Comparison of ENCODE assay signal across 27 mouse cellular contexts in genomic region chr1:36306120-36306519, GRCm38 (mm10). TPM values are rescaled to one million over a fixed set of nuclear protein-coding genes. Genes with fewer than 3 reads are reported as not detected.
DNase-seq lines count a peak whose midpoint lies in the region; ATAC-seq lines count a peak whose summit lies in the region.
"Had no signal": no experiment of that assay in that cellular context is flagged by ENCODE, and none has a peak within 500 bp of the region (broad histone marks: within the 10 kb centered on the region; RNA-seq: fewer than 3 reads in every experiment).

No protein-coding gene starts in this region.

- peak; percentile 39 for DNase-seq in cerebellum, adult 9-10 months
- DNase-seq in cerebellum, adult 11 months = no peak
- DNase-seq in heart, adult 11 months = peak; percentile 86
- no peak for DNase-seq in heart, embryonic 10.5 days (ENCODE audit: low spot score)
- peak; percentile 84 for DNase-seq in fat pad, adult 2 months (ENCODE audit: extremely low read depth, low read depth, low spot score)
- no peak for DNase-seq in kidney, adult 11 months
- DNase-seq: adrenal gland, adult 2 months; adrenal gland, postnatal 36 days; B cell, adult 2 months; cerebellum, postnatal 14 days; forebrain, postnatal 0 days; gastrocnemius, postnatal 36 days; heart, adult 18-20 months; heart, postnatal 14 days; heart, postnatal 4 days; kidney, adult 2 months had no signal

- peaks cover 50% of the 10 kb centered on the region for H3K27me3 ChIP-seq in heart, embryonic 10.5 days (ENCODE audit: insufficient read depth, poor library complexity, severe bottlenecking)

- WGBS in heart, embryonic 10.5 days = 82% methylated on average over 6 of the region's 6 CpGs

- no peak overlapping the region for H3K27ac ChIP-seq in heart, embryonic 10.5 days
- H3K27ac ChIP-seq: embryonic facial prominence, embryonic 12.5 days; embryonic facial prominence, embryonic 15.5 days; forebrain, embryonic 10.5 days; forebrain, embryonic 13.5 days; heart, embryonic 13.5 days; hindbrain, embryonic 14.5 days; hindbrain, postnatal 0 days had no signal

- H3K9me3 ChIP-seq in heart, embryonic 10.5 days = no peaks in the 10 kb centered on the region
- H3K9me3 ChIP-seq: embryonic facial prominence, embryonic 12.5 days; embryonic facial prominence, embryonic 15.5 days; forebrain, embryonic 10.5 days; forebrain, embryonic 13.5 days; heart, embryonic 13.5 days had no signal

- H3K36me3 ChIP-seq in heart, embryonic 10.5 days = no peaks in the 10 kb centered on the region
- H3K36me3 ChIP-seq: embryonic facial prominence, embryonic 12.5 days; embryonic facial prominence, embryonic 15.5 days; forebrain, embryonic 10.5 days; heart, embryonic 13.5 days had no signal

- no peak overlapping the region for H3K4me3 ChIP-seq in heart, embryonic 10.5 days
- H3K4me3 ChIP-seq: embryonic facial prominence, embryonic 12.5 days; embryonic facial prominence, embryonic 15.5 days; erythroblast, embryonic 14.5 days; forebrain, embryonic 10.5 days; forebrain, embryonic 13.5 days; heart, embryonic 13.5 days had no signal

- H3K4me1 ChIP-seq in heart, embryonic 10.5 days = peaks cover 31% of the 10 kb centered on the region

- ATAC-seq in erythroblast, adult 5-6 weeks (replicated peaks; ENCODE audit: low FRiP score, poor library complexity, severe bottlenecking) = no peak
- ATAC-seq: forebrain, embryonic 13.5 days; forebrain, postnatal 0 days; hindbrain, postnatal 0 days; inflammation-experienced regulatory T-cells, adult 6 months; intestine, embryonic 16.5 days had no signal

RNA-seq across cellular contexts. Expression of gene Arid5a, which starts 1.4 kb away (rescaled TPM):
- 5.3 and 6.7 TPM in 2 replicates for polyA plus RNA-seq in heart, embryonic 10.5 days (2016; fragmentation: Nextera tagmentation; extraction: Ambion mirVana)
- total RNA-seq in erythroblast, adult 5-6 weeks (2015; ENCODE audit: low replicate concordance) = 2.3 and 5.6 TPM in 2 replicates
- total RNA-seq in erythroblast, adult 5-6 weeks (2017; ENCODE audit: low replicate concordance) = 2.6 and 3.2 TPM in 2 replicates

RNA-seq across cellular contexts. Expression of gene Neurl3, which starts 31.6 kb away (rescaled TPM):
- 1.6 and 2.3 TPM in 2 replicates for polyA plus RNA-seq in heart, embryonic 10.5 days (2016; fragmentation: Nextera tagmentation; extraction: Ambion mirVana)
- total RNA-seq in erythroblast, adult 5-6 weeks (2015; ENCODE audit: low replicate concordance) = 8.6 and 14.2 TPM in 2 replicates
- 8.0 and 9.1 TPM in 2 replicates for total RNA-seq in erythroblast, adult 5-6 weeks (2017; ENCODE audit: low replicate concordance)

Comparison
In these comparisons a context has a peak if more than half of its experiments do, and no peak if none do; other contexts are left out.
1. DNase-seq: peak in cerebellum, adult 9-10 months (single experiment), heart, adult 11 months (single experiment) and fat pad, adult 2 months (single experiment); none in cerebellum, adult 11 months (single experiment), heart, embryonic 10.5 days (single experiment) and kidney, adult 11 months (single experiment).